Mouse (Mus musculus) layer of hippocampus, adult 18-20 months (tissue): ENCODE measurements at regions not wholly inside any gene's neighbourhood (a gene's known extent, or its start where the extent isn't known, plus 50 kb on each side); places are given as distances from the start of the nearest gene placed in this dataset.
A peak's percentile ranks its signal among the peaks of the same experiment; 100 is the strongest.

ENCODE experiments used
- DNase-seq, 2 experiments: peaks; one replicate each; pipeline ENCODE4 v3.0.0; 2022; ENCODE audit warnings: low spot score in 2 of 2

DNA sequence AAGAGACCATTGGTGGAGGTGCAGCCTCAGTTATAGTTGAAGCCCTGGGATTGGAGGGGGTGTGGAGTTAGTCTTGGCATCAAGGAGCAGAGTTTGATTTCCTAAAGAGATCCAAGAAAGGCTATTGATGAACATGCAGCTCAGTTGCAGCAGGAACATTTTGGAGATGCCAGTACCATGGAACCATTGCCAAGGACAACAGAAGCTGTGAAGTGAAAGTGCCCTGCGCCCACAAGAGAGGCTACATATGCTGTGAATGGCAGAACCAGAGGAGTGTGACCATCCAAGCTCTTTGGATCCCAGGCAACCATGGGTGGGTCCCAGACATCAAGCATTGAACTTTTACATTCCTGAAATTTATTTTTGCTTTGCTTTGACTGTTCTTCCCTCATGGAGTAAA, 539.2 kb upstream of the Mpdz start:
- DNase-seq = peak; percentile 11 to 46

- no peak for DNase-seq
These were observed 527.9 kb upstream of the Mpdz start for GRCm38 (mm10) chr4:81970472-81970871.

DNA sequence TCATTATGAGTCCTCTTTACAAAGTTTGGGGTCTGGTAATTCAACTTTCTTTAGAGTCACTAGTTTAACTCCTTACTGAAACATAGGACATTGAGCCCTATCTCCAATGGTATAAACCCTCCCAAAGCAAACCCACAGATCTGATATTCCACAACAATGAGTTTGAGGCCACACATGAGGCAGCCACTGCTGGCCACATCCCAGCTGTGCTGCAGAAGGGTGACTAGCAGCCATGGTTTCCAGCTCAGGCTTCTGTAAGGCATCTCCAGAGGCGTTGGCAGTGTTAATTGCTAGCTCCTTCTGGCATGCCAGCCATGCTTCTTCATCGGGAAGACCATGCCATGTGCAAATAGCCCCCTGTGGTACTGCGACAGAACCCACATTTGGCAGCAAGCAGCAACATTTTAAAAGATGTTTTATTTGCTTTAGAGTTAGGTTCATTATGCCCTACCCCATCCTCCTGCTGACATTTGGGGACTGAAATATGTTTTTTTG, 527.1 kb upstream of the Mpdz start:
- no peak for DNase-seq

DNA sequence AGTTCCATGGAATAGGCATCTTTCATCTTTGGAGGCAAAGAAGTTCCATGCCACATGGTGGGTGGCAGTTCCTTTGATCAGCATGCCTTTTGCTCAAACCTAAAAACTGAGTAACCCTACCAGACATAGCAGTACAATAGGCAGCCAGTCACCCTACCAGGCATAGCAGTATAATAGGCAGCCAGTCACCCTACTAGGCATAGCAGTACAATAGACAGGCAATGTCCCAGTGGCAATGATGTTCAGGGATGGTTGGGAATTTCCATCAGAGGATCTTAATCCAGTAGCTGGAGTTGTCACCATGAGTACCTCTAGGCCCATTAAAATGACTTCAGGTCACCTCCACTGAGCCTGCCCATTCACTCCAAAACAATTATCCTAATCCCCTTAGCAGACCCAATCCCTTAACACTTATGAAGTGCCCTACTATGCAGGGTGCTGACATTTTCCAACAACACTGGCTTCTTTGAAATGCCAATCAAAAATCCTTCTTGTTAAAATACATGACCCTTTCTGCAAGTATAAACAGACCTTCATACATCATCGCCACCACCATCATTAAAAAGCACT, 523.5 kb upstream of the Mpdz start:
- DNase-seq = no peak

- DNase-seq = no peak
These were observed 520.5 kb upstream of the Mpdz start for GRCm38 (mm10) chr4:81963112-81963511.

DNA sequence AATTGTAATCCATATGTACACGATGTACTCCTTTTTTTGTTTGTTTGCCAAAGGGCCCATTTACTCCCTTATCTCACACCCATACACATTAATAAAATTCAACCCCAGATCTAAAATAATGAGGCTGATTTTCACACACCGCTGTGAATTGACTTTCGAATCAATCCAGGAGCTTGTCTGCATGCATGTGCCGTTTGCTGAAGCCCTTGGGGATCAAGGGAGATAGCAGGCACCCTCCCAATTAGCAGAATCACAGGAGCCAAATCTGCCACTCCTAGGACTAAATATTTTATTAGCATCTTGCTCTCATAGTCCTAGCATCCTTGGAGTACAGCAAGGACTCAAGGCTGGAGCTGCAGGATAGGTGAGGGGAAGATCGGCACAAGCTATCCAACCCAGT, 520.0 kb upstream of the Mpdz start:
- DNase-seq = no peak

DNA sequence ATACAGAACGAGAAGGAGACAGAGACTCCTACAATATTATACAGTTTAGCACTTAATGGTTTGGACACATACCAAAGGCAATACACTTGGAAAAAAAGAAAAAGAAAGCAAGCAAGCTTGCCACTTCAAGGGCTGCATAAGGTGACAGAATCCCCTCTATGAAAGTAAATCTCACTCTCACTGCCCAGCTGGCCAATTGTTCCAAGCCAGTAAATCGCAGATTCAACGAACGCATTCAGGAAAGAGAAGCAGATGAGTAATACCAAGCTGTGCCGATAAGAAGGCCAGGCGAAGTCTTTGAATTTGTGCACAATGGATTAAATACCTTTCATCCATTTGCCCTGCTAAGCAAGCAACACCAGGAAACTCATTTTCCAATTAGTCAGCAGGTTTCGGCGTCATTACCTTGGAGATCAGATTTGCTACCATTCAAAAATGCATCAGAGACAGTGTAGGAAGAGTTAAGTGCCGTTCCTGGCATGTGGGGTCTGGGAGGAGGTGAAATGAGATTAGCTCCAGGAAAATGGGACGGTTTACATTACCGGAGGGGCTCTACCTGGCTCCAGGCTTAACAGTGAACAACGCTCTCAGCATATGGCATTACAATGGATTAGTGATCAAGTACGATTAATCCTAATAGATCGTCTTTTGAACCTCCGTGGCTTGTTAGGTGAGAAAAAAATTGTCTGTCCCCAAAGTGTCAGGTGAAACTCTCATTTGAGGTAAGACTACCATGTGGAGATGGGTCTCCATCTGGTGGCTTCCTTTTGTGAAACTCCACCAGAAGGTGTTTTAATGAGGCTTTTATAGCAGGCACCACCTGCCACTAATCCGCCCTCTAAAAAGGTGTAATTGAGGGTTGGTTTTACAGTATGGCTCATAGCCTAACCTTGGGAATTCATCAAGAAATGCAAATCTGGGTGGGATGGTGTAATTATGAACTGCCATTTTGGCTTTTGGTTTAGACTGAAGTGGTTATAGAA, 518.2 kb upstream of the Mpdz start:
- DNase-seq = peak in 1 of 2 experiments; percentile 12

DNA sequence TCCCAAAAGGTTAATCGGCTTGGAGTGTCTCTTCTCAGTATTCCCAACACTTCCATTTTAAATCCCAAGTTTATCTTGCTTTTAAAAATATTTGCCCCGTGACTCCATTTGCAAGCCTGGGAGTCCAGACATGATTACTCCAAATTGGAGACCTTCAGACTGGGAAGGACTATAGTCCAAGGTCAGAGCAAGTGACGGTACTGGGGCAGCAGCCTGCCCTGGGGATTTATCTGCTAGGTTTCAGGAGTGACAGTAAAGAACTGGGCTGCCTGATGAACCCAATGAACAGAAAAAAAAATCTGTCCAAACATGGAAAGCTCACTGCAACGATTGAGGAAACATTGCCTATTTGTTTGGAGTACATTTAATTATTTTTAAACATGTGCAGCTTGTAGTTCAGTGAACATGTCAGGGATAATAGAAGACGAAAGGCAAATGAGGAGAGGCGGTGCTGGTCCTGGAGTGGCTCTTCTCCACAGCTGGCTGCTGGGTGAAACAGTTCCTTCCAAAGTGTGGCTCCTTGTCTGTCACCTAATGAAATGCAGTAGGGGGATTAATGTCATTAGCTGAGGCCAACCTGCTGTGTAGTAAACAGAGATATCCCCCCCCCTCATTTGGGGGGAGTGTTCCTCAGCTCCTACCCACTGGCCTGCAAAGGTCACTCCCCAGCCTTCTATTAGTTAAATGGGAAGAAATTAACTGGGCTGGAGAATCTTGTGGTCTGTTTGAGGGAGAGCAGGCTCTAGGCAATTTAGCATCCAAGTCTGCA, 514.5 kb upstream of the Mpdz start:
- no peak for DNase-seq

GRCm38 (mm10) chr4:81953023-81953422, 510.4 kb upstream of the Mpdz start:
- DNase-seq = no peak

GRCm38 (mm10) chr4:81937384-81937783, 494.8 kb upstream of the Mpdz start:
- DNase-seq = peak; percentile 16 to 62

- peak in 1 of 2 experiments; percentile 77 for DNase-seq
These were observed 488.3 kb upstream of the Mpdz start for GRCm38 (mm10) chr4:81930956-81931355.

- no peak for DNase-seq
These were observed 486.1 kb upstream of the Mpdz start for GRCm38 (mm10) chr4:81928581-81929244.

GRCm38 (mm10) chr4:81927176-81927714, 484.6 kb upstream of the Mpdz start:
- DNase-seq = no peak

GRCm38 (mm10) chr4:81926662-81927141, 484.1 kb upstream of the Mpdz start:
- DNase-seq = no peak

- no peak for DNase-seq
These were observed 483.0 kb upstream of the Mpdz start for GRCm38 (mm10) chr4:81925611-81926010.

- no peak for DNase-seq
These were observed 481.5 kb upstream of the Mpdz start for GRCm38 (mm10) chr4:81924120-81924519.

DNA sequence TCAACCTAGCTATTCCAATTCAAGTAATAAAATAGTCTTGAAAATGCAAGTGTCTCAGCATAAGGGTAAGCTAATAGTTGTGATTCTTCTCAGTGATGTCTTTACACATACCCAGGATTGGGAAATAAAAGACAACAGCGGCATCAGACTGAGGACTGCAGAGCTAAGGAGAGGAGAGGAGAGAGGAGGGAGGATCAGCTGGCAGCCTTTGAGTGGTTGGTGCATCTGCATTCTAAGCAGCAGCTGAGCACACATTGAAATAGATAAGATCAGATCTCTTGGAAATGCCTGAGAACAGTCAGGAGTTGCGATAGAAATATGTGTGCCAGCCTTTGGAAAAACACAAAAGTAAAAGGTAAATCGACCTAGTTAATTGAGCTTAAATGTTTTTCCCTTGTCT, 480.3 kb upstream of the Mpdz start:
- DNase-seq = peak in 1 of 2 experiments; percentile 25

GRCm38 (mm10) chr4:81914971-81915370, 472.4 kb upstream of the Mpdz start:
- no peak for DNase-seq

DNA sequence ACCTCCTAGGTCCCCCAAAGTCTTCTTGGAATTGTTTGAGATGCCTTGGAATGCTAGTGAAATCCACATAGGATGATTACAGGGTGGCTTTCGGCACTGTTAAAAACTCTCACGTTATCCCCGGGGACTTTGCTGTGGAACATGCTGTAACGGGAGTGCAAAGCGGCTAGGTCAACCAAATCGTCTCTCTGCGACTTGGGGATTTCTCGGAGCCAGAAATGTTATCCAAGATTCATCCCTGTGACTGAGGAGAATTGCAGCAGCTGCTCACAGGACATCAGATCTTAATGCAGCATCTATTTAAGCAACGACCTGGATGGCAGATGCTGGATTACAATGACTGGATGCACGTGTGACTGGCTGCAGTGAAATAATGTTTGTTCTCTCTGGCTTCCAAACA, 470.7 kb upstream of the Mpdz start:
- no peak for DNase-seq

GRCm38 (mm10) chr4:81912653-81913052, 470.0 kb upstream of the Mpdz start:
- DNase-seq = no peak
